Comparison of ENCODE assay signal across 10 mouse cellular contexts in genomic region chr5:107250548-107251272, GRCm38 (mm10). TPM values are rescaled to one million over a fixed set of nuclear protein-coding genes. Genes with fewer than 3 reads are reported as not detected.
DNase-seq lines count a peak whose midpoint lies in the region; ATAC-seq and TF ChIP-seq lines count a peak whose summit lies in the region.
"Had no signal": no experiment of that assay in that cellular context is flagged by ENCODE, and none has a peak within 500 bp of the region (broad histone marks: within the 10 kb centered on the region; RNA-seq: fewer than 3 reads in every experiment).

No protein-coding gene starts in this region.

- TF ChIP-seq POLR2A in thymus, adult 2 months (IDR thresholded peaks at IDR 0.05; ENCODE audit: control insufficient read depth, extremely low read depth, insufficient read depth, low read length, poor library complexity): no peak

- H3K36me3 ChIP-seq in heart, embryonic 13.5 days: peaks cover 24% of the 10 kb centered on the region
- no peaks in the 10 kb centered on the region for H3K36me3 ChIP-seq in forebrain, embryonic 14.5 days (ENCODE audit: control insufficient read depth, insufficient read depth, low read length)
- no peaks in the 10 kb centered on the region for H3K36me3 ChIP-seq in midbrain, embryonic 13.5 days
- no peaks in the 10 kb centered on the region for H3K36me3 ChIP-seq in thymus, adult 2 months (ENCODE audit: control insufficient read depth, insufficient read depth, low read length)

- peak overlapping the region; percentile 24 for H3K4me3 ChIP-seq in heart, embryonic 13.5 days
- H3K4me3 ChIP-seq in forebrain, embryonic 14.5 days (ENCODE audit: low read depth, low read length): no peak overlapping the region
- no peak overlapping the region for H3K4me3 ChIP-seq in midbrain, embryonic 13.5 days (replicated peaks)
- H3K4me3 ChIP-seq in thymus, adult 2 months (ENCODE audit: control insufficient read depth, insufficient read depth, low read length): no peak overlapping the region

- no peaks in the 10 kb centered on the region for H3K9me3 ChIP-seq in heart, embryonic 13.5 days
- peaks cover 16% of the 10 kb centered on the region for H3K9me3 ChIP-seq in forebrain, embryonic 14.5 days (replicated peaks; ENCODE audit: control insufficient read depth, low read length)
- H3K9me3 ChIP-seq in midbrain, embryonic 13.5 days: peaks cover 12% of the 10 kb centered on the region

- intact Hi-C loops in heart, postnatal 14 days (cut with DNase I): no loop called here

- no peak for ATAC-seq in heart, embryonic 13.5 days (ENCODE audit: extremely low read depth, insufficient number of reproducible peaks, low FRiP score, low TSS enrichment)
- ATAC-seq in forebrain, embryonic 14.5 days: no peak
- no peak for ATAC-seq in midbrain, embryonic 13.5 days

- H3K27me3 ChIP-seq in heart, embryonic 13.5 days (replicated peaks): no peaks in the 10 kb centered on the region
- H3K27me3 ChIP-seq in forebrain, embryonic 14.5 days (replicated peaks; ENCODE audit: control insufficient read depth, insufficient read depth, low read length): peaks cover 60% of the 10 kb centered on the region
- H3K27me3 ChIP-seq in midbrain, embryonic 13.5 days: peaks cover 56% of the 10 kb centered on the region
- no peaks in the 10 kb centered on the region for H3K27me3 ChIP-seq in thymus, adult 2 months (ENCODE audit: control insufficient read depth, insufficient read depth, low read length)

- no peak for TF ChIP-seq CTCF in thymus, adult 2 months (IDR thresholded peaks at IDR 0.05; ENCODE audit: borderline replicate concordance, control insufficient read depth, extremely low read depth, insufficient read depth, low read length, poor library complexity)

- H3K4me1 ChIP-seq in heart, embryonic 13.5 days: peaks cover 34% of the 10 kb centered on the region
- H3K4me1 ChIP-seq in forebrain, embryonic 14.5 days (ENCODE audit: control insufficient read depth, insufficient read depth, low read length): no peaks in the 10 kb centered on the region
- H3K4me1 ChIP-seq in midbrain, embryonic 13.5 days (replicated peaks): peaks cover 18% of the 10 kb centered on the region
- H3K4me1 ChIP-seq in thymus, adult 2 months (replicated peaks; ENCODE audit: control insufficient read depth, insufficient read depth, low read length): no peaks in the 10 kb centered on the region

- peak overlapping the region; percentile 34 for H3K9ac ChIP-seq in heart, embryonic 13.5 days
- no peak overlapping the region for H3K9ac ChIP-seq in forebrain, embryonic 14.5 days (ENCODE audit: low read length)
- H3K9ac ChIP-seq in midbrain, embryonic 13.5 days (replicated peaks): no peak overlapping the region

- H3K4me2 ChIP-seq in heart, embryonic 13.5 days: peak overlapping the region; percentile 58
- no peak overlapping the region for H3K4me2 ChIP-seq in forebrain, embryonic 14.5 days (ENCODE audit: low read length)
- H3K4me2 ChIP-seq in midbrain, embryonic 13.5 days (replicated peaks): peak overlapping the region; percentile 22; the same call in 1 of the 2 replicates

- no peak for DNase-seq in heart, postnatal 14 days
- peak; percentile 28 for DNase-seq in lung, postnatal 36 days
- no peak for DNase-seq in lung, postnatal 10 days
- DNase-seq in forebrain, embryonic 14.5 days (ENCODE audit: low spot score): peak; percentile 17
- no peak for DNase-seq in left cerebral cortex, adult 11 months (ENCODE audit: low spot score)
- DNase-seq in thymus, adult 2 months: no peak
- DNase-seq: cerebellum, postnatal 14 days; thymus, postnatal 4 days had no signal

- 25% methylated on average over 19 of the region's 19 CpGs for WGBS in heart, embryonic 13.5 days
- WGBS in forebrain, embryonic 14.5 days: 9% methylated on average over 19 of the region's 19 CpGs
- 14% methylated on average over 19 of the region's 19 CpGs for WGBS in midbrain, embryonic 13.5 days
- WGBS in thymus, adult 2 months: 95% methylated on average over 19 of the region's 19 CpGs

- peak overlapping the region; percentile 77 for H3K27ac ChIP-seq in heart, embryonic 13.5 days (replicated peaks)
- no peak overlapping the region for H3K27ac ChIP-seq in forebrain, embryonic 14.5 days (ENCODE audit: low read depth, low read length)
- H3K27ac ChIP-seq in midbrain, embryonic 13.5 days: no peak overlapping the region
- H3K27ac ChIP-seq in thymus, adult 2 months (ENCODE audit: control insufficient read depth, insufficient read depth, low read length): no peak overlapping the region

RNA-seq across cellular contexts. Expression of gene Tgfbr3, which starts 38.7 kb away (rescaled TPM):
- 19.1 and 20.5 TPM in 2 replicates for polyA plus RNA-seq in heart, embryonic 13.5 days (2015; fragmentation: Nextera tagmentation; extraction: Ambion mirVana)
- 10 to 100 TPM; 47.3 to 59.0 TPM for total RNA-seq in heart, postnatal 14 days (2021)
- 2.2 and 3.5 TPM in 2 replicates for polyA plus RNA-seq in forebrain, embryonic 14.5 days (2014; fragmentation: Nextera tagmentation; extraction: Ambion mirVana)
- polyA plus RNA-seq in midbrain, embryonic 13.5 days (2015; fragmentation: Nextera tagmentation; extraction: Ambion mirVana): 3.4 and 3.7 TPM in 2 replicates
- 20.7 and 23.9 TPM in 2 replicates for polyA plus RNA-seq in thymus, adult 2 months (2012; rRNA removed)

Comparison
In these comparisons a context has a peak if more than half of its experiments do, and no peak if none do; other contexts are left out.
1. DNase-seq: peak in lung, postnatal 36 days (single experiment) and forebrain, embryonic 14.5 days (single experiment); none in heart, postnatal 14 days (0 of 2), lung, postnatal 10 days (single experiment), left cerebral cortex, adult 11 months (single experiment) and thymus, adult 2 months (single experiment).